Mouse (Mus musculus): ENCODE measurements around the gene Tex101.
"Not testable (repeated sequence)": the region's sequence is repeated elsewhere in the genome, so short reads cannot be mapped to it uniquely, and the experiment has no call there.

Tex101 gene

GRCm38 (mm10) chr7:24676575-24676974, at the start of gene Tex101:
TSS of gene Tex101 (minus strand) at chr7:24676675.
- no peak for DNase-seq

- DNase-seq: no peak
Measured at GRCm38 (mm10) chr7:24715039-24715438, 38.6 kb upstream of the Tex101 start.

- no peak for DNase-seq
Measured at GRCm38 (mm10) chr7:24708832-24709292, 32.4 kb upstream of the Tex101 start, which contains the start of gene BC049730. TSS of gene BC049730 (plus strand) at chr7:24709242.

GRCm38 (mm10) chr7:24702841-24703240, 26.4 kb upstream of the Tex101 start:
- not testable (repeated sequence) for DNase-seq

GRCm38 (mm10) chr7:24697891-24698290, 21.4 kb upstream of the Tex101 start:
- not testable (repeated sequence) for DNase-seq

GRCm38 (mm10) chr7:24692693-24693092, 16.2 kb upstream of the Tex101 start:
- not testable (repeated sequence) for DNase-seq

GRCm38 (mm10) chr7:24687519-24687918, 11.0 kb upstream of the Tex101 start:
- DNase-seq: not testable (repeated sequence)

- peak; percentile 59 to 60 for DNase-seq
Measured at GRCm38 (mm10) chr7:24684121-24684520, 7.6 kb upstream of the Tex101 start.

GRCm38 (mm10) chr7:24671944-24672439, 4.5 kb downstream of the Tex101 start:
- no peak for DNase-seq

- DNase-seq: no peak
Measured at GRCm38 (mm10) chr7:24664959-24665358, 11.5 kb downstream of the Tex101 start.

GRCm38 (mm10) chr7:24664301-24664700, 12.2 kb downstream of the Tex101 start:
- no peak for DNase-seq

- peak; percentile 83 to 84 for DNase-seq
Measured at GRCm38 (mm10) chr7:24662575-24662974, 13.9 kb downstream of the Tex101 start.

- DNase-seq: peak; percentile 38 to 46
Measured at GRCm38 (mm10) chr7:24661118-24661904, 15.2 kb downstream of the Tex101 start.

GRCm38 (mm10) chr7:24659737-24660357, 16.6 kb downstream of the Tex101 start:
- no peak for DNase-seq

GRCm38 (mm10) chr7:24653681-24654080, 22.8 kb downstream of the Tex101 start:
- peak; percentile 84 for DNase-seq

GRCm38 (mm10) chr7:24646486-24646885, 30.0 kb downstream of the Tex101 start:
- peak; percentile 50 to 56 for DNase-seq

- peak in 1 of 2 experiments; percentile 15 for DNase-seq
Measured at GRCm38 (mm10) chr7:24644996-24645395, 31.5 kb downstream of the Tex101 start.

- no peak for DNase-seq
Measured at GRCm38 (mm10) chr7:24644492-24644891, 32.0 kb downstream of the Tex101 start.

GRCm38 (mm10) chr7:24642491-24642890, 34.0 kb downstream of the Tex101 start:
- peak; percentile 82 to 84 for DNase-seq

GRCm38 (mm10) chr7:24640450-24640849, 36.0 kb downstream of the Tex101 start:
- no peak for DNase-seq

GRCm38 (mm10) chr7:24638026-24638856, 38.2 kb downstream of the Tex101 start:
- peak; percentile 55 to 60 for DNase-seq

GRCm38 (mm10) chr7:24637046-24637445, 39.4 kb downstream of the Tex101 start:
- DNase-seq: no peak

GRCm38 (mm10) chr7:24636264-24636663, 40.2 kb downstream of the Tex101 start, which contains the start of gene Lypd3:
TSS of gene Lypd3 (plus strand) at chr7:24636550.
- no peak for DNase-seq

All from B cell, adult 2 months (primary cell).